Mouse (Mus musculus) liver, adult 2 months (tissue): ENCODE results near the gene Wipf3. TPM values are rescaled to one million over a fixed set of nuclear protein-coding genes. Genes with fewer than 3 reads are reported as not detected.
A peak's percentile ranks its signal among the peaks of the same experiment; 100 is the strongest.

Experiments used
- DNase-seq: peaks from one replicate; pipeline ENCODE4 v3.0.0-alpha.2; 2011; ENCODE audit warnings: low read depth, low spot score; ENCODE audit errors: extremely low read depth
- H3K27ac ChIP-seq: fragments of 200-500 bp; replicated peaks from 2 replicates; pipeline ENCODE4 v1.5.1; 2012; ENCODE audit warnings: low read depth, mild to moderate bottlenecking, control low read depth, inconsistent platforms, low read length; ENCODE audit not compliant: insufficient read depth
- H3K27me3 ChIP-seq: fragments of 200-500 bp; 2 replicates; pipeline ENCODE4 v1.6.1; 2012; ENCODE audit warnings: mild to moderate bottlenecking, moderate library complexity, low read length, inconsistent platforms; ENCODE audit not compliant: control insufficient read depth, insufficient read depth
- H3K36me3 ChIP-seq: fragments of 200-500 bp; 2 replicates; pipeline ENCODE4 v1.6.1; 2012; ENCODE audit warnings: low read length, inconsistent platforms; ENCODE audit not compliant: control insufficient read depth, insufficient read depth
- H3K4me1 ChIP-seq: fragments of 200-500 bp; 2 replicates; pipeline ENCODE4 v1.6.1; 2011; ENCODE audit warnings: low read length; ENCODE audit not compliant: control insufficient read depth, insufficient read depth
- H3K4me3 ChIP-seq: fragments of 200-500 bp; 2 replicates; pipeline ENCODE4 v1.5.1; 2011; ENCODE audit warnings: low read depth, mild to moderate bottlenecking, control low read depth, low read length, moderate library complexity; ENCODE audit not compliant: insufficient read depth
- H3K79me2 ChIP-seq: fragments of 200-500 bp; 2 replicates; pipeline ENCODE4 v1.6.1; 2012; ENCODE audit warnings: inconsistent platforms, mild to moderate bottlenecking, low read length, moderate library complexity; ENCODE audit not compliant: control insufficient read depth, insufficient read depth
- H3K9ac ChIP-seq: fragments of 200-500 bp; 2 replicates; pipeline ENCODE4 v1.6.1; 2012; ENCODE audit warnings: low read depth, mild to moderate bottlenecking, control low read depth, inconsistent platforms, low read length
- CTCF ChIP-seq: fragments of 200-500 bp; IDR thresholded peaks from 2 replicates; pipeline ENCODE4 v1.5.1; 2011; ENCODE audit warnings: low read depth, low read length, control low read depth
- POLR2A ChIP-seq: fragments of 200-500 bp; IDR thresholded peaks from 2 replicates; pipeline ENCODE4 v1.6.1; 2011; ENCODE audit warnings: low read length, control low read depth; ENCODE audit not compliant: insufficient read depth; ENCODE audit errors: extremely low read depth
- WGBS: fragments of 180-500 bp; shearing (Covaris S2); methylation state at CpG from one replicate; pipeline ENCODE4 v1.1.7; 2018; 5-methylcytosine and 5-hydroxymethylcytosine counted together
- polyA plus RNA-seq: library from polyadenylated mRNA; depleted of rRNA; stranded (reverse); fragments of >200 nt; gene quantifications from 2 replicates; pipeline ENCODE4 v1.2.3, GENCODE M21; 2012
- total RNA-seq: library from RNA; depleted of rRNA; stranded (reverse); fragments of >200 nt; gene quantifications from 2 replicates; pipeline ENCODE4 v1.2.3, GENCODE M21; 2014

The Wipf3 gene
- total and polyA plus RNA-seq, 2 experiments: 2.0 to 6.4 TPM

GRCm38 (mm10) chr6:54432806-54433545 is 3.6 kb downstream of the Wipf3 start:
- H3K27me3 ChIP-seq: no peaks in the 10 kb centered on the region
- 55% methylated on average over 13 of the region's 13 CpGs for WGBS
- no peak overlapping the region for H3K4me3 ChIP-seq
- peaks cover 17% of the 10 kb centered on the region for H3K4me1 ChIP-seq
- H3K27ac ChIP-seq: no peak overlapping the region
- H3K9ac ChIP-seq: no peak overlapping the region
- no peak for TF ChIP-seq POLR2A
- TF ChIP-seq CTCF: no peak
- peaks cover 4% of the 10 kb centered on the region; the same call in 1 of the 2 replicates for H3K79me2 ChIP-seq
- DNase-seq: peak; percentile 25
- H3K36me3 ChIP-seq: no peaks in the 10 kb centered on the region

GRCm38 (mm10) chr6:54434171-54434570 is 4.8 kb downstream of the Wipf3 start:
- TF ChIP-seq CTCF: no peak
- no peak for TF ChIP-seq POLR2A
- DNase-seq: peak; percentile 71
- 22% methylated on average over 2 of the region's 2 CpGs for WGBS
- peaks cover 4% of the 10 kb centered on the region; the same call in 1 of the 2 replicates for H3K79me2 ChIP-seq
- peaks cover 18% of the 10 kb centered on the region for H3K4me1 ChIP-seq
- H3K4me3 ChIP-seq: no peak overlapping the region
- H3K9ac ChIP-seq: no peak overlapping the region
- no peaks in the 10 kb centered on the region for H3K27me3 ChIP-seq
- H3K27ac ChIP-seq: no peak overlapping the region
- no peaks in the 10 kb centered on the region for H3K36me3 ChIP-seq

- no peak for TF ChIP-seq POLR2A
- no peak for TF ChIP-seq CTCF
- no peak overlapping the region for H3K27ac ChIP-seq
- H3K4me1 ChIP-seq: peaks cover 14% of the 10 kb centered on the region
- peaks cover 8% of the 10 kb centered on the region; the same call in 1 of the 2 replicates for H3K79me2 ChIP-seq
- DNase-seq: no peak
- no peaks in the 10 kb centered on the region for H3K36me3 ChIP-seq
- WGBS: 79% methylated on average over 7 of the region's 7 CpGs
- H3K27me3 ChIP-seq: no peaks in the 10 kb centered on the region
- H3K4me3 ChIP-seq: no peak overlapping the region
- no peak overlapping the region for H3K9ac ChIP-seq
Measured at GRCm38 (mm10) chr6:54435663-54436062, 6.3 kb downstream of the Wipf3 start.

GRCm38 (mm10) chr6:54436286-54436685 is 6.9 kb downstream of the Wipf3 start:
- Histone ChIP-seq H3K9ac (no peak overlapping the region), H3K4me1 (peaks cover 13% of the 10 kb centered on the region), H3K79me2 (peaks cover 8% of the 10 kb centered on the region; the same call in 1 of the 2 replicates), H3K36me3 (no peaks in the 10 kb centered on the region), H3K27me3 (no peaks in the 10 kb centered on the region), H3K27ac (no peak overlapping the region), H3K4me3 (no peak overlapping the region)
- 86% methylated on average over 5 of the region's 5 CpGs for WGBS
- no peak for DNase-seq
- TF ChIP-seq POLR2A (no peak), CTCF (no peak)

- Histone ChIP-seq H3K27me3 (no peaks in the 10 kb centered on the region), H3K4me3 (no peak overlapping the region), H3K36me3 (no peaks in the 10 kb centered on the region; the same call in 1 of the 2 replicates), H3K27ac (0 out of 2 replicates have a peak overlapping the region, but pooled peaks have one; percentile 12), H3K9ac (no peak overlapping the region), H3K4me1 (peaks cover 2% of the 10 kb centered on the region), H3K79me2 (peaks cover 8% of the 10 kb centered on the region; the same call in 1 of the 2 replicates)
- 17% methylated on average over 4 of the region's 4 CpGs for WGBS
- DNase-seq: peak; percentile 81
- TF ChIP-seq CTCF: no peak
- no peak for TF ChIP-seq POLR2A
Measured at GRCm38 (mm10) chr6:54438510-54438909, 9.1 kb downstream of the Wipf3 start.

GRCm38 (mm10) chr6:54440658-54441057 is 11.3 kb downstream of the Wipf3 start:
- Histone ChIP-seq H3K79me2 (peaks cover 5% of the 10 kb centered on the region; the same call in 1 of the 2 replicates), H3K27ac (no peak overlapping the region), H3K27me3 (no peaks in the 10 kb centered on the region), H3K4me1 (peaks cover 5% of the 10 kb centered on the region; the same call in 1 of the 2 replicates), H3K9ac (no peak overlapping the region), H3K4me3 (no peak overlapping the region), H3K36me3 (no peaks in the 10 kb centered on the region; the same call in 1 of the 2 replicates)
- TF ChIP-seq CTCF (no peak), POLR2A (no peak)
- WGBS: 96% methylated on average over 6 of the region's 6 CpGs
- DNase-seq: no peak
